Mouse (Mus musculus) bone marrow, adult 2 months (tissue): ENCODE data around the gene Alk.

ENCODE experiments used
- CTCF ChIP-seq: fragments of 200-500 bp; IDR thresholded peaks from 2 replicates; pipeline ENCODE4 v1.5.1; 2011; ENCODE audit warnings: low read length, control low read depth; ENCODE audit not compliant: control insufficient read depth, insufficient read depth
- POLR2A ChIP-seq: fragments of 200-500 bp; IDR thresholded peaks from 2 replicates; pipeline ENCODE4 v1.6.1; 2011; ENCODE audit warnings: low read depth, mild to moderate bottlenecking, control low read depth, low read length, borderline replicate concordance; ENCODE audit not compliant: control insufficient read depth

DNA sequence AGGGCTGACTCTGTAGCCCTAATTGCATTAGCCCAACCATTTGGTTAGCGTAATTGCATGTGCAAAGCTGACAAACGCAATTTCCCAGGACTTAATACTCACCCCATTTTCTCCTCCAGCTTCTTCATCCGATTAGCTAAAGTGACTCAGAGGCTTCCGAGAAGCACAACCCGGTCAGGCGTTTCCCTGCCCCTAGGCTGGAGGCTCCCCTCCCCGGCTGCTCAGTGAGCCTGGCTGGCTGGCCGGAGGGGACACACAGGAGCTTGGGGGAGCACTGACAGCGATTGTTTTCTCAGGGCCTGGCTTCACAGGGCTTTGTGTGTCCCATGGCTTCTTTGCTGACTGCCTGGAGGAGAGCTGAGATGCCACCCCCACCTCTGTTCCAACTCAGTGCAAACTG lies 657.0 kb downstream of the Alk start:
- TF ChIP-seq CTCF (no peak), POLR2A (no peak)
